Mouse (Mus musculus) natural killer cell, adult 2 months (primary cell): ENCODE measurements around the gene Adh7.
A peak's percentile ranks its signal among the peaks of the same experiment; 100 is the strongest.

Experiments used
- DNase-seq, 2 experiments: peaks; one replicate each; pipeline ENCODE4 v3.0.0; 2022; ENCODE audit warnings: low spot score in 2 of 2

Gene Adh7

DNA sequence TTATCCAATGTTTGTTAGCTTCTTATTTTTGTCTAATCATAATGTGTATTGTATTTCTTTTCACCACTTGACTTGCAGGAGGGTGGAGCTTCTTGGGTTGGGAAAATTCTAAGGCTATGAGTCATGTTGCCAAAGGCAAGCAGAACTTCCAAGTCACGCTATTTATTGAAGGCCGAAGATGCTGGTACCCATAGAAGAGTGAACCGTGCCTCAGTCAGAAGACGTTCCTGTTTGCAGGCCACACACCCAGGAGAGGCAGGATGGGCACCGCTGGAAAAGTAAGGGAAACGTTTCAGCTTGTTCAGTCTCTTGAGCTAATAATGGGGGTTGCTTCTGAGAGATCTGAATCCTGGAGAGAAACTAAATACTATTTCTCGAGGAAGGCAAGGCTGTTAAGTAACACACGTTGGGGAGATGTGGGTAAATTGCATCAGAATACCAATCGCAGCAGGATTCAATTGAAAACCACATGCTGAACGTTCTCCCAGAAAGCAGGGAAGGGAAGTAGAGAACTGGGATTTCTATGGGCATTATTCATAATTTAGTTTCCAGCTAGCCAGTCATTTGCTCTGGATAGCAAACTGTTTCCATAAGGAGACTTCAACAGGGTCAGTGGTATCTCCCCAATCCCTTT, at the start of gene Adh7:
TSS of gene Adh7 (plus strand) at position 130 of the 634 bp plus-strand sequence.
- no peak for DNase-seq

DNA sequence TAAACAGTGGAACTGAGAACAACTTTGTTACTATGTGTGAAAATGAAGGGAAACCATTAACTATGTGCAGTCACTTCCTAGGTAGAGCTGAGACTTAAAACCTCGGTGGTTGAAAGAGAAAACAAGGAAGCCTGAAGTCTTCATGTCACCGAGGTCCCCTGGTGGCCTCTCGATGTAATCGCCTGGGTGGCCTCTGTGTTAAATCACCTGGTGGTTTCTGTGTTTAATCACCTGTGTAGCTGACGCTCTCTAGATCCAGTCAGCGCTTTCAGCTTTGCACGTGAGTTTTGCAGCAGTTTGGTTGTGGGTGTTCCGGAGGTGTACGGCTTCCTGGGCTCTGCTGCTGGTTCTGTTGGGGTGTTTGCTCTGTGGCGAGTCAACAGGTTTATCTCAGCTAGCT, 44.3 kb upstream of the Adh7 start:
- DNase-seq = no peak

DNA sequence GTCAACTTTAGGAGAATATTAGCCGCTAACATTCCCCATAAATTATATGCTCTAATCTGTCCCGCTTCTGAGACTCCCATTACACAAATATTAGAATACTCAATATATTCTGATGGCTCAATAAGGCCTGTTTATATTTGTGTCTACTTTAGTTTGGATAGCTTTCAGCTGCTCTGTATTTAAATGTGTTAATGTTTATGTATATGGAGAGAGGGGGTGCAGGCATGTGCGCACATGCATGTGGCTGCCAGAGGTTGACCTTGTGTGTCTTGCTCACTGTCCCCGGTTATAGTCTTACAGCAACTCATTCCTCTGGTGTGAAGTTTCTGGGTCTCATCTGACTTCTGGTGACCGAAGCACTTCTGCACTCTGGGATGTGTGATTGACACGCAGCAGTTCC, 42.0 kb upstream of the Adh7 start:
- DNase-seq = no peak

DNA sequence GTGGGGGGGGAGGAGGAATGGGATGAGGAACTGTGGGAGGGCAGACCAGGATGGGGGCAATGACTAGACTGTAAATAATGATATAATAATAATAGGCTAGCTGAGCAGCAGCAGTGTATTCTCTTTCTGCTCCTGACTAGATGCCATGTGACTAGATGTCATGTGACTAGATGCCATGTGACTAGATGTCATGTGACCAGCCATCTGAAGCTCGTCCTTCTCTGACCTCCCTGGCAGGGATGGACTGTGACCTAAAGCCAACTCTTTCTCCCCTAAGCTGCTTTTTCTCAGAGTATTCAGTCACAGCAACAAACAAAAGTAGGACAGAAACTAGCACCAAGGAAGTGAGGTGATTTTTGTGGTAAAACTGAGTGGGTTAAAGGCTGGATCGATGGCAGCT, 35.5 kb upstream of the Adh7 start:
- DNase-seq = no peak

DNA sequence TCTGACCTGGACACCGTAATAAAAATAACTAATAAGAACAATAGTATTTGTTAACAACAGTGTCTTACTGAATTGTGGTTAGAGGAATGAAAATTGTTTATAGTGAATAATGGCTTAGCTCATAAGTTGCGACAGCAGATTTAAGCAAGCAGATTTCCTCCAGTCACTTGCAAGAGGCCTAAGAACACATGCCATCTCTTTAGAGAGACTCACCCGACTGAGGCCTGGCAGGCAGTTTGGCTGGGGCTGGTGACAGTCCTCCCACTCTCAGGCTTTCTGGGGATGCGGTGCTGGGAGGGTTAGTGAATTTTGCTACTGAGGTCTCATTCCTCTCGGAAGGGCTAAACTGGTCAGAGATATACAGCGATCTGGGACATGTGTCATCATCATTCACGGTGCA, 34.2 kb upstream of the Adh7 start:
- DNase-seq = no peak

DNA sequence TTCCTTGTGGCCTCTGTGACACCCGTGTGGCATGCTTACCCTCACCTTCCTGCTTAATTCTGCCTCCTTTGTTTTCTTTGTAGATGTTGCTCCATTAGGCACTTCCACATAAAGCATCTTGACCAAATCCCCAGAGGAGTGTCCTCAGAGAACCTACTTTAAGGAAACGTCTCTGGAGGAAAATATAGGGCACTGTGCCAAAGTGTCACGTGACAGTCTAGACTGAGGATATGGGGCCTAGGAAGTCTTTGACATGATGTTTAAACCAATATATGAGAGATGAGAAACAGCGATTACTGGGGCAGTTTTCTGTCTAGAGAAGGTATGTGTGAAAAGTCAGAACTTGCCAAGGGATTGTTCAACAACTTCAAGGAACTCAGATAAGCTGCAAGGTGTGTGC, 32.3 kb upstream of the Adh7 start:
- no peak for DNase-seq

DNA sequence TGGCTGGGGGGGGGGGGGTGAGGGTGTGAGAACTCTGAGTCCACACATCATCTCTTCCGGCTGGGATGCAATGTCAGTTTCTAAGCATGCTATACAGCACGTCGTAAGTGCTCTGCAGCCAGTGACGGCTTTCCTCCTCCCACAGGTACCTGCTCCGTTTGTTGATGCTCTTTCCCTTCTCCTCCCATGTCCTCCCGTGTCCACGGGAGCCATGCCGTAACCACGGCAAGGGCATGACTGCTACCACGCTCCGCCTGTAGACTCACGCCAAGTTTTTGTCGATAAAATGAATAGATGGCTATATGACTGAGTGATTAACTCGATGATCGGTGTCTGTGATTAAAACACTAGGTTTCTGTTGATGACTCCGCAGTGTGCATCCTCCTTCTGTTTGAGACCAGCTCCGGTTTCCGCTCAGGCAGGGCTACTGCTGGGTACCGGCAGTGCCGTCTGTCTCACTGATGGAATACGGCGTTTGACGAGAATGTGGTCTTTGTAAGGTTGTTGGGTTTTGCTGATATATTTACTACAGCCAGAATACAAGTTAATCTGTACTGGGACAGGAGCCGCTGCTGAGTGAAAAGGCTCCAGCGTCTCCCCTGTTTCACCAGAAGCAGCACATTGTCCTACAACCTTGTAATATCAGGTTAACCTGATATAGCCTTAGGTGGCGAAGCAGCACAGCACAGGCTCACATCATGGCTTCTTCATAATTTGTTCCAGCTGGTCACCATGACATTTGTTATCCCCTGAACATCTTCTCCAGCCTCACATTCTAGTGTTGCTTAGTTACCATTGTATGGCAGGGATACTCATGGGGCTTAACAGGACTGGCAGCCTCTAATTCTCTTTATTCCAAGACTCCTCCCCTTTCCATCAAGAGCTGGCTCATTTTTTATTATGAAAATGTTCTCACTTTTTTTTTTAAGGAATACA, 31.3 kb upstream of the Adh7 start:
- no peak for DNase-seq

DNA sequence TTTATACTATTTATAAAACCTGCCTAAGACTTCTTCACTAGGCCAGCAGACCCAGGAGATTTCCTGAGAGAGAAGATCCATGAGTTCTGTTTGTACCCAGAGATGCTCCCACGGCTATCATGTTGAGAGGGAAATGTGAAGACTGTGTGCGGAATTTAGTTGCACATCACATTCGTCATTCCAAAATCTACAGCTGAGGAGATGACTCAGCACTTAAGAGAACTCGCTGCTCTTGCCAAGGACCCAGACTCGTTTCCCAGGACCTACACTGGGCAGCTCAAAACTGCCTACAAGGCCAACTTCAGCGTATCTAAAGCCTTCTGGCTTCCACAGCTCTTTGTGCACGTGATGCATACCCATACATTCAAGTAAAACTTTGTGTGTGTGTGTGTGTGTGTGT, 25.3 kb upstream of the Adh7 start:
- no peak for DNase-seq

DNA sequence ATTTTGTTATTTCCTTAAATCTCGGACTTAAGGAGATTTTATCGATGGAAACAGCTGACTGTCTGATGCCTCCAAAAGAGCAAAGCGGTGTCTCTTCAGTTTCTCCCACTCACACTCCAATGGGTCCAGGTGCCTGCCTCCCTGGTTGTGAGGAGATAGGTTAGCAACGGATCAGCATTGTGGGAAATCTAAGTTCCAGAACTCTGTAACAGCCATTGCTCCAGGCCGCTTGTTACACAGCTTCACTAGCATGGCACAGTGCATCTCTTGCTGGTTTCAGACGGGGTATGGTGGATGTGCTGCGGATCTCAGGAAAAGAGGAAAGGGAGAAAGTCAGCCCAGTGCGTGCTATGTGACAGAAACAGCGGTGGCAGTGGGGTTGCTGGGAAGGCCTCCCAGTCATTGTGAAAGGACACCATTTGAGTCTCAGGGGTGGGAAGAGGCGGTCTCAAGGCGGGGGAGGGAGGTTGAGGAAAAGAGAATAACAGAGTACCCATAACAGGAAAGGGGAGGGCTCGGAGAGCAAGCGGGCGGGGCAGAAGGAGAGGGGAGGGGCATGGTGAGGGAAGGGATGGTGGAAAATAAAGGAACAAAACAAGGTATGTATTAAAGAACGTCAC, 23.8 kb upstream of the Adh7 start, which contains the start of gene 4930579F01Rik:
TSS of gene 4930579F01Rik (minus strand) at position 143 of the 620 bp plus-strand sequence.
- no peak for DNase-seq

DNA sequence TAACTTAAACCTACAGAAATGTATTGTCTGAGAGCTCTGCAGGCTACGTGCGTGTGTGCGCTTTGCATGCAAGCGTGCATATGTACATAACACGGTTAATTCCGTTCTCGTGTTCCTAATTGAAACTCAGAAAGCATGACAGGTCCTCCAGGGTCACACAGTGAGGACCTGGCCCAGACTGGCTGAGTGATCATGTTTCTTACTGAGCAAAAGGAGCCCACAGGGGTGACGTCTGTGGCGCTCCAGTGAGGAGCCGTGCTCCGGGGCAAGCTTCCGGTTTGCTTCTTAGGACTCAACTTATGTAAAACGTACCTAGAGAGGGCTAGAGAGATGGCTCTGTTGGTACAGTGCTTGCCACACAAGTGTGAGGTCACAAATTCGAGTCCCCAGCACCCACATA, 20.5 kb upstream of the Adh7 start:
- DNase-seq = no peak

DNA sequence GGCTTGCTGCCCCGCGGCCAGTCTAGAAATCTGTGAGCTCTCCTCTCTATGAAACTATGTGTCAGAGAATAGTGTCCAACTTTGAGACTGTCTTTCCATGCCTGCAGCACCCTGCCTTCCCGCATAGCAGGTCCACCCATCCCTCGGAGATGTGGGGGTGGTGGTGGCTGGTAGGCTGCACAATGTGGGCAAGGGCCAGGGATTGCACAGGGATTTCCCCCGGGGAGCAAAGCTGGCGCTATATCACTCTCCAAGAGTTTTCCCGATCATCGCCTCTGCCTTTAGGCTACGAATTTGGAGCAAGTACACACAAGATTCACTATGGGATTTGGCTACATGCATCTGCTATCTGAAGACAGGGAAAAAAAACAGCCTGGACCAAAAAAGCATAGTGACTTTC, 20.0 kb upstream of the Adh7 start:
- DNase-seq = no peak

DNA sequence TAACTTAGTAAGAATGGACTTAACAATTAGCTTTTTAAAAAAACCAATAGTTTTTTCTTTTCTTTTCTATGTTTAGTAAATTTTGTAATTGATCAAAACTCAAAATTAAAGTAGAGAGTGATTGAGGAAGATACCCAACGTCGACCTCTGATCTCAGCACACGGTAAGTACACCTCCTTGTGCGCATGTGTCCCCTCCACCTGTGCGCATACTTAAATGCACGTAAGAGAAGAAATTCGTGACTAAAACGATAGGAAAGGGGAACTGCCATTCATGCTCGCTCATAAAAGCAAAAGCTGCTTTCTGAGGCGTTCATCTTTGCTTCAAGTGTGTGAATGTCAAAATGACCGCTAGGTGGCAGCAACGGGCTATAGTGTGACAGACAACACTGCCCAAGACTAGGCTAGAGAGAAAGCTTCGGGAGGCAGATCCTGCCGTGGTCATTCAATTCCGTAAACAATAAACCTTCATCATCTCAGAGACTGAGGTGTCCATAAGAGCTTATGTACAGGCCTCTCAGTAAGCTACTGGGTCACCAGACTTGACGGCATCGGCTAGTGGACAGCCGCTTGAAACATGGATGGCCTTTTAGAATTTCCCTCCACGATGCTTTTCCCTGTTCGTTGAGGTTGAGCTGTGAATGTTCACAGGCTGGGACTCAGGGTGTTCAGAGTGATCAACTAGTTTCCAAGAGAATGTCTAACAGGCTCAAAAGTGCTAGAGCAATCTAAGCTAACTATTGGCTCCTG, 19.4 kb upstream of the Adh7 start:
- DNase-seq = peak; percentile 54 to 69

DNA sequence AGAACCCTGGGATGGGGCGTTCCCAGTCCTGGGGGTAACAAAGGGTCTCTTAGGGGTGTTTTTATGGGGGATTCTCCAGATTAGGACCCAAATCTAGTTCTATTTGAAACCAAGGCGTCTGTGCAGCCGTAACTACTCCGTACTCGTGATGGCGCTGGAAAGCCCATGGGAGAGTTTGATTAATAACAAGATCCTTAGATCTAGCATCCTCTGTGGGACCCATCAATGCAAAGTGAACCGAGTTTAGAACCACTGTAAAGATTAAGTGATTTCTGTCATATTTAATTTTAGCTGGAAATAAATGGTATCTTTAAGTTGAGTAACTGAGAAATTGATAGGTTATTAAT, 18.9 kb upstream of the Adh7 start:
- DNase-seq = no peak

DNA sequence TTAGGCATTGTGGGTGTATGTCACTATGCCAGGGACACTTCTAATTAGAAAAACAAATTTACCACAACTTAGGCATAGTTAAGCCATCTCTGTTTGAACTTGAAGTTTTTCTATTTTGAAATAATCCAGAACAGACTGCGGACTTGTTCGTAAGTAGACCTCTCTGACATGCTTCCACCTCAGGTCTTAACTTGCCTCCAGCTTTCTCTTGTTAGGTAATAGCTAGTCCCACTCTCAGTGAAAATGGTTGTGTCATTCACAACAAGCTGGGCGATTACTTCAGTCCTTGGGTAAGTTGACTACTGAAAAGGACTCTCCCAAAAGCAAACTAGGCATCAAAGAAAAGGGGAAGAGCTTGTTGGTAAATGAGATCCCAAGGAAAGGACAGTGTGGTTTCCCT, 8.7 kb upstream of the Adh7 start:
- DNase-seq = no peak

DNA sequence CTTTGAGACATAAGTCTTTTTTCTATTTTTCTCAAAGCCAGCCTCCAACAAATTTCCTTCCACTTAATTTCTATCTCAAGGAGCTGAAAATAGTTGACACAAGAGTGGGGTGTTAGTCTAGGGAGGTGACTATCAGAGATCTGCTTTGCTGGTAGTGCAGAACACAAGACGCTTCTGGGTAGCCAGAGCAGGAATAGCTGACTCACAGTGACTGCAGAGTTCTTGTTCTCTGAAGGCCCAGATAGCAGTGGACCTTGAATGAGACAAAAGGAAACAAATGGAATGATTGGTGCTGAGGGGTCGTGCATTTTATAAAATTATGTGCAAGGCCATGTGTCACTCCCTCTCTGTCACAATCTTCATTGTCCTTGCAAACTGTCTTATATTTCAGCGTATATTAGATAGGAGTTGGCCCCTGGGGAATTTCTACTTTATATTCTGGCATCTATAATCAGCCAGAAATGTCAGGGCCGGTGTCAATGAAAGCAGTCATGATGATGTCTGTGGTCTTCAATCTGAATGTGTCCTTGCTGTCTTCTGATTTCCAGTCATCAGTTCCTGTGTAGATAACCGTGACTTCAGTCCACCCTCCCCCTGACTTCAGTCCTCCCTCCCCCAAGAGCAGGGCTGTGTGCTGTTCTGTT, 7.0 kb upstream of the Adh7 start:
- DNase-seq = no peak

DNA sequence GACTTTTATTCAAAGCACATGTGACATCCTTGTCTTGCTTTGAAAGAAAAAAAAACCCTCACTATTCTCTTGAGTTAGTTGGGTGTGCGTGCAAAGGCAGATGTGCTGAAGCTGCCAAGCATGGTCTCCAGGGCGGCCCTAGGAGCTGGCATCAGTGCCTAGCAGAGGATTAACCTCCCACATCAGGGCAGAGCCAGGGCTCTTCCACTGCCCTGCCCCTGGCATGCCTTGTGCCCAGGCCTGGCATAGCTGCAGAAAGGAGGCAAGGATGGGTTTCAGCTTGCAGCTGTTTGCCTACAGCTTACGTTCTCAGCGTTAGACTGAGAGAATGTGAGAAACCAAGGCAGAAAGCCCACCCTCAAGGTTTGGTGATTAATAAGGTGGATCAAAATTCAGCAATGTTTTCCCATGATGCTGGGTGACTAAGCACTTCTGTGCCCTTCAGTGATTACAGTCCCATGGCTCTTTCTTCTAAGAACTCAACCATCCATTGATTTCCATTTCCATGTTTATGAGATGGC, 5.1 kb upstream of the Adh7 start:
- DNase-seq = no peak

DNA sequence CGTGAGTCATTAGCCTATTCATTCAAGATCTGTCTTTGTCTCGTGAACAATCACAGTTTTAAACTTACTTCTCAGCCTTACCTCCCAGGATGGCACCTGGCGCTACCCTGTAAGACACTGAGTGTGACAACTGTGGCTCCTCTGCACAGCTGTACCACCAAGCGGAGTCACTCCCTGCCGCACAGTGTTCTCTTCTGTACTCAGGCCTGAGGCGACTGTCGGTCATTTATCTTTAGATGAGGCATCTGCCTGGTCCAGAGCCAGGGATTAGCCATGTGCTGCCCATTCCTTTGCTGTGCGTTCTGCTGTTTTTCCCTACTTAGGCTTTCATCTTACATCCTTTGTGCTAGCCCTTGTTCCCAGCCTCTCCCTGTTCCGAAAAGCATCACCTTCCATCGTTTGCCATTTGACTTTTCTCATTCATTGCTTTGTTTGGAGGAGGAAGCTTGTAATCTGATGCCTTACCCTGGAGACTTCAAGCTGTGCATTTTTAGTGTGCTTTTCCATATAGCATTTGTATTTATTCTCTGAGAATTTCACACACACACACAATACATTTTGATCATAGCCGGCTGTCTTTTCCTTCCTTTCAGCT, 2.1 kb upstream of the Adh7 start:
- no peak for DNase-seq

DNA sequence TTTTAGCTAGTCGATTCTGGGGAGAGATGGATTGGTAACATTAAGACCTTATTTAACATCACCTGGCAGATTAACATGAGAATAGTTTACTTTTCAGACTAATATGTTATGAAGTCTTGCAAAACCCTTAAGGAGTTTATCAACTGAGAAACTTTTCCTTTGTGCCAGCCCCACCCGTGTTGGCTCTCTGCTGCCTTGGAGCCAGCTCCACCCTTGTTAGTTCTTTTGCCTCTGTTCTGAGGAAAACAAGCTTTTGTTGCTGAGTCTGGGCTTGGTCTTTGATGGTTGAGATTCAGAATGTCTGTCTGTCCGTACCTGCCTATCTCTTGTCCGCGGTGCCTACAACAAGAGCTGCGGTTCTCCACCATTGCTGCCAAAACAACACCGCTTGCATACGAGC, 1.5 kb upstream of the Adh7 start:
- DNase-seq = no peak

DNA sequence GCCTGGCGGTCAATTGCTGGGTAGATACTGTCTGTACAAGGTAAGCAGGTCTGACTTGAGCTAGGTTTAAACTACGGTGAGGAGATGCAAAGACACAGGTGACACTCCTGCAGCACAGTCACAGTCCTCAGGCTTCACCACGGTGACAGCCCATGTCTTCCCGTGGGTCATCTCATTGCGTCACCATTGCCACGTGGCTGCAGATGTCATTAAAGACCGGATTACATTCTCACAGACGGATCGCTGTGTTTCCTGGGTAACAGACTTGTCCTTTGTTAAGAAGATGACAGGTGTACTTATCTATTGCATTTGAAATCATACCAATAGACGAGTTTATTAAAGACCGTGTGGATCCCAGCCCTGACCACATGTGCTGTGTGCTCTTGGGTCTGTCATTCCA, 3.6 kb downstream of the Adh7 start:
- DNase-seq = no peak

DNA sequence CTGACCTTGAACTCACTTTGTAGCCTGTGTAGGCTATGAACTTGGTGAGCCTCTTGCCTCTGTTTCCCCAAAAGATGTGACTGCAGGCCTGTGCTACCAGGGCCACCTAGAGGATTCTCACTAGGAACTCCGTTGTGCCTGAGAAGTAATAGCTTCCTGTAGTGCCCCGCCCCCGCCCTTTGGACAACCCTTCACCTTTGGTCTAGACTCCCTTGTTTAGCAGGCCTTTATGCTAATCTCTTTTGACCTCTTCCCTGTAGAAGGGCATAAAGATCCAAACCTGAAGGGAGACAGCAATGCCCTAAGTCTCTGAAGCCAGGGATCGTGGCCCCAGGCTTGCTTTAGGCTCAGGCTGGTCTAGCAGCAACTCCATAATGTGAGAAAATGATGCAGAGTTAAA, 5.0 kb downstream of the Adh7 start:
- DNase-seq = no peak

DNA sequence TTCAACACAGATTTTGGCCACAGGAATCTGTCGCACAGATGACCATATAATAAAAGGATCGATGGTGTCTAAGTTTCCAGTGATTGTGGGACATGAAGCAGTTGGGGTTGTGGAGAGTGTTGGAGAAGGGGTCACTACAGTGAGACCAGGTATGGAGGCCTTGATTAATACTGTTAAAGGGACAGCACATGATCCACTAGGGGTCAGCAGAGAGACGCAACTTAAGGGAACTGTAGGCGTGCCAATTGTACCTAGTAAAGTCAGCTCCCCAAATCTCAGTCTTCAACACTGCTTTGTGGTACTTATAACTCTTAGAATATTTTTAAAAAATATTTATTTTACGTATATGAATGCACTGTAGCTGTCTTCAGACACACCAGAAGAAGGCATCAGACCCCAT, 5.4 kb downstream of the Adh7 start:
- peak; percentile 20 to 41 for DNase-seq
